ENCODE assay signal across 1 mouse cellular context in genomic region chr1:21228740-21229722, GRCm38 (mm10). TPM values are rescaled to one million over a fixed set of nuclear protein-coding genes. Genes with fewer than 3 reads are reported as not detected.
"Had no signal": no experiment of that assay in that cellular context is flagged by ENCODE, and none has a peak within 500 bp of the region (broad histone marks: within the 10 kb centered on the region; RNA-seq: fewer than 3 reads in every experiment).

No protein-coding gene starts in this region.

RNA-seq across cellular contexts. Expression of gene Gsta3, which starts 11.4 kb away (rescaled TPM):
- polyA plus RNA-seq: limb, embryonic 10.5 days had no signal
